Mouse (Mus musculus) T-cell, adult 66 days (primary cell): ENCODE results near the gene Bmpr1b. TPM values are rescaled to one million over a fixed set of nuclear protein-coding genes. Genes with fewer than 3 reads are reported as not detected.

ENCODE experiments used
- total RNA-seq, 2 experiments: library from RNA; stranded (reverse); gene quantifications; 3 replicates in 1 of 2; 4 replicates in 1 of 2; pipeline ENCODE4 v1.2.4; 2023

Bmpr1b gene
- total RNA-seq = not detected

DNA sequence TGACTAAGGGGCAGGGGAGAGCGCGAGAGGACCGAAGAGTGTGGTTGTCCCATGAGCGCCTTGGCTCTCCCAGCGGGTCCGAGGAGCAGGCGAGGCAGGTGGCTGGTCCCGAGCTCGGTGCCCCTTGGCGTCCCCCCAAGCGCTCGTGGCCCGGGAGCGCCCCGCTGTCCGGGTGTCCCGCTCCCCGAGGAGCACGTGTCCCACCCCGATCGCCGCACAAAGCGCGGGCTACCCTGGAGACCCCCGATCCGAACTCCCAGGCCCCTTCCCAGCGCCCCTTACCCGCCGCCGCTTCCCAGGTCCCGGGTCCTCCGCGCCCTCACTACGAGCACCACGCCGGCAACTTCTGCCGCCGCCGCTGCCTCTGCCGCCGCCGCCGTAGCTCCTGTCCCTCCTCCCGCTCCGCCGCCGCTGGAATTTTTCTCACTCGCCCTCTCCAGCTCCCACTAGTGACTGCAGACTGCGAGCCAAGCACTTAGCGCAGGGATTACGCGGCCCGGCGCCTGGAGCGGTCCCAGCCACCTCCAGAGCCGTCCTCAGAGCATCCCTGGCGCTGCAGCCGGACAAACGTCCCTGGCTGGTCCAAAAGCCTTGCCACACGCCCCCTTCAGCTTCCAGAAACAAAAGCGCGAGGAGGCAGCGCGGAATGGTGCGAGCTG, at the start of gene Bmpr1b:
Bmpr1b (minus strand) TSS at position 563 of the 659 bp plus-strand sequence.

Other genes starting within 250 kb of the Bmpr1b start
- gene Pdlim5, start 226.3 kb upstream of the Bmpr1b start, total RNA-seq = 10 to 100 TPM; 61.1 to 64.6 TPM